Mouse (Mus musculus): ENCODE data around the gene Abca1. TPM values are rescaled to one million over a fixed set of nuclear protein-coding genes. Genes with fewer than 3 reads are reported as not detected.

Gene Abca1
- total and polyA plus RNA-seq, 3 experiments = 8.4 to 9.0 TPM; not detected in 1

DNA sequence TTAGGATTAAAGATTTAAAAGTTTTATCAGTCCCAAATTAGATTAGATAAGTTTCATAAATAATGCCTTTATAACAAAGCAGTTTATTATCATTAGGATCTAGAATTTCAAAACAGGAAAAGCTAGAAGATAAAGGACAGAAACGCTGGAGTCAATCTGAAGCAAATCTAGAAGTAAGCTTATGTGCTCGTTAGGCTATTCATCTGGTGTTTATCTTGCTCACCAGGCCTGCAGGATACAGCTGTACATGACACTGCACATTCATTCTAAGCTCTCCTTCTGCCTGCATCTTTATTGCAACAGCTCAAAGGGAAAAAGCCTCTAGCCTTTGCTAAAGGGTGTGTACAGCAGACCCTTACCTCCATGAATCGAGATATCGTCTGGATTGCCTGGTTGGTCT is 74.1 kb downstream of the Abca1 start:
- Histone ChIP-seq H3K79me2 (ENCODE audit: control insufficient read depth, insufficient read depth, low read length, poor library complexity) (no peaks in the 10 kb centered on the region), H3K9me3 (replicated peaks; ENCODE audit: insufficient read depth, low read length) (no peaks in the 10 kb centered on the region), H3K4me3 (ENCODE audit: control insufficient read depth in 1 of 2, insufficient read depth in 1 of 2, low read depth in 2 of 2, low read length in 2 of 2) (no peak overlapping the region), H3K36me3 (ENCODE audit: control insufficient read depth in 1 of 2, insufficient read depth in 2 of 2, low read length in 2 of 2) (peaks cover 0 to 12% of the 10 kb centered on the region in 2 experiments; a peak in 2 of 4 replicates), H3K4me1 (ENCODE audit: control insufficient read depth in 1 of 2, insufficient read depth in 2 of 2, low read length in 2 of 2) (peaks cover 0 to 4% of the 10 kb centered on the region in 2 experiments; a peak in 1 of 4 replicates), H3K27ac (ENCODE audit: control insufficient read depth, low read depth, low read length) (no peak overlapping the region), H3K27me3 (ENCODE audit: control insufficient read depth in 1 of 2, insufficient read depth in 2 of 2, low read length in 2 of 2) (no peaks in the 10 kb centered on the region), H3K9ac (ENCODE audit: control insufficient read depth, low read depth, low read length, poor library complexity, severe bottlenecking) (no peak overlapping the region)
- no peak for TF ChIP-seq ZNF384 (IDR thresholded peaks at IDR 0.05; ENCODE audit: low read depth, low read length)
- peak; percentile 58; the same call in 1 of the 2 replicates for TF ChIP-seq GATA1 (IDR thresholded peaks at IDR 0.05; ENCODE audit: low read depth, low read length)
- TF ChIP-seq TCF12 (IDR thresholded peaks at IDR 0.05; ENCODE audit: low read depth, low read length) = peak; percentile 56
- peak; percentile 73 for TF ChIP-seq ETS1 (IDR thresholded peaks at IDR 0.05; ENCODE audit: low read depth, low read length)
- peak; percentile 41 to 53; a peak in 2 of 4 replicates for TF ChIP-seq EP300 (IDR thresholded peaks at IDR 0.05; ENCODE audit: low read depth in 1 of 2, low read length in 2 of 2)
- TF ChIP-seq ELF1 (IDR thresholded peaks at IDR 0.05; ENCODE audit: low read depth, low read length) = no peak
- TF ChIP-seq UBTF (IDR thresholded peaks at IDR 0.05; ENCODE audit: borderline replicate concordance, insufficient read depth, low read depth, low read length) = no peak
- 0 out of 2 replicates have a peak, but pooled peaks have one; percentile 21 for TF ChIP-seq SIN3A (IDR thresholded peaks at IDR 0.05; ENCODE audit: low read length)
- TF ChIP-seq MAZ (IDR thresholded peaks at IDR 0.05; ENCODE audit: low read depth, low read length) = no peak
- peak; percentile 37 for TF ChIP-seq TAL1 (IDR thresholded peaks at IDR 0.05; ENCODE audit: low read length)
- peak; percentile 56; the same call in 1 of the 2 replicates for TF ChIP-seq RCOR1 (IDR thresholded peaks at IDR 0.05; ENCODE audit: low read depth, low read length)
- peak; percentile 30 for DNase-seq (ENCODE audit: low read depth, low spot score)

DNA sequence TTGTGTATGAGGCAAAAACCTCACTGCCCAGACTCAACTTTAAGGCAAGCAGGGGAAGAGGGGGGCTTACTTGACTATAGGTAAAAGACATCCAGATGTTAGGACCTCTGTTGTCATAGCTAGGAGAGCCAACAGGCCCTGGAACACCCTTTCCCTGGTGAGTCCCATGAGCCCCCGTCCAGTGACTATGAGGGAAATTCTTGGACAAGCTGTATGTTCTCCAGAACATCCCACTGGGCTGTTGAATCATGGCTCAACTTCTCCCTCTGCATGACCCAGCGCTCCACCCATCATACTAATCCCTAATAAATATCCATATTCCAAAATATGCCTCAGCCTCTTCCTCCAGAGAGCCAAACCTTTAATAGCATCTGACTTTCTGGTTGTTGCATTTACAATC is 76.6 kb downstream of the Abca1 start:
- TF ChIP-seq JUND (IDR thresholded peaks at IDR 0.05; ENCODE audit: low read depth, low read length) = no peak
- TF ChIP-seq USF2 (IDR thresholded peaks at IDR 0.05; ENCODE audit: borderline replicate concordance in 1 of 2, insufficient read depth in 1 of 2, low read depth in 1 of 2, low read length in 2 of 2) = no peak
- no peak for TF ChIP-seq ZKSCAN1 (IDR thresholded peaks at IDR 0.05; ENCODE audit: low read depth, low read length)
- no peak for TF ChIP-seq BHLHE40 (IDR thresholded peaks at IDR 0.05; ENCODE audit: borderline replicate concordance, low read depth, low read length)
- TF ChIP-seq RCOR1 (IDR thresholded peaks at IDR 0.05; ENCODE audit: low read depth, low read length) = no peak
- no peak for TF ChIP-seq CHD2 (IDR thresholded peaks at IDR 0.05; ENCODE audit: low read length)
- TF ChIP-seq KAT2A (conservative IDR thresholded peaks at IDR 0.05; ENCODE audit: low read depth, low read length) = no peak
- no peak for TF ChIP-seq ETS1 (IDR thresholded peaks at IDR 0.05; ENCODE audit: low read depth, low read length)
- no peak for TF ChIP-seq RAD21 (IDR thresholded peaks at IDR 0.05; ENCODE audit: low read depth, low read length)
- TF ChIP-seq POLR2AphosphoS2 (IDR thresholded peaks at IDR 0.05; ENCODE audit: low read length) = no peak
- TF ChIP-seq MYC (IDR thresholded peaks at IDR 0.05; ENCODE audit: low read depth, low read length) = no peak
- no peak for TF ChIP-seq GATA1 (IDR thresholded peaks at IDR 0.05; ENCODE audit: low read depth, low read length)
- no peak for TF ChIP-seq CHD1 (IDR thresholded peaks at IDR 0.05; ENCODE audit: low read depth, low read length)
- TF ChIP-seq ZMIZ1 (IDR thresholded peaks at IDR 0.05; ENCODE audit: low read depth, low read length) = no peak
- no peak for TF ChIP-seq EP300 (IDR thresholded peaks at IDR 0.05; ENCODE audit: low read depth in 1 of 2, low read length in 2 of 2)
- no peak for TF ChIP-seq ELF1 (IDR thresholded peaks at IDR 0.05; ENCODE audit: low read depth, low read length)
- TF ChIP-seq SIN3A (IDR thresholded peaks at IDR 0.05; ENCODE audit: low read length) = no peak
- no peak for DNase-seq (ENCODE audit: low read depth, low spot score)
- Histone ChIP-seq H3K27ac (ENCODE audit: control insufficient read depth, low read depth, low read length) (no peak overlapping the region), H3K79me2 (ENCODE audit: control insufficient read depth, insufficient read depth, low read length, poor library complexity) (no peaks in the 10 kb centered on the region), H3K27me3 (ENCODE audit: control insufficient read depth in 1 of 2, insufficient read depth in 2 of 2, low read length in 2 of 2) (no peaks in the 10 kb centered on the region), H3K9me3 (replicated peaks; ENCODE audit: insufficient read depth, low read length) (no peaks in the 10 kb centered on the region), H3K36me3 (ENCODE audit: control insufficient read depth in 1 of 2, insufficient read depth in 2 of 2, low read length in 2 of 2) (peaks cover 0 to 14% of the 10 kb centered on the region in 2 experiments; a peak in 2 of 4 replicates), H3K4me3 (ENCODE audit: control insufficient read depth in 1 of 2, insufficient read depth in 1 of 2, low read depth in 2 of 2, low read length in 2 of 2) (no peak overlapping the region), H3K9ac (ENCODE audit: control insufficient read depth, low read depth, low read length, poor library complexity, severe bottlenecking) (no peak overlapping the region), H3K4me1 (ENCODE audit: control insufficient read depth in 1 of 2, insufficient read depth in 2 of 2, low read length in 2 of 2) (peaks cover 0 to 4% of the 10 kb centered on the region in 2 experiments; a peak in 1 of 4 replicates)

Measured in MEL (cell line).